Mouse (Mus musculus) heart, adult 2 months (tissue): Measurements from ENCODE around the gene Slc22a15.

Source experiments
- CTCF ChIP-seq: fragments of 200-600 bp; IDR thresholded peaks from 2 replicates; pipeline ENCODE4 v1.8.1; 2022; ENCODE audit warnings: antibody characterized with exemption, mild to moderate bottlenecking, moderate library complexity
- EP300 ChIP-seq: fragments of 200-500 bp; IDR thresholded peaks from 2 replicates; pipeline ENCODE4 v1.6.1; 2011; ENCODE audit warnings: low read depth, low read length, control low read depth; ENCODE audit not compliant: insufficient read depth
- POLR2A ChIP-seq: fragments of 200-500 bp; IDR thresholded peaks from 2 replicates; pipeline ENCODE4 v1.6.1; 2011; ENCODE audit warnings: mild to moderate bottlenecking, low read depth, low read length, control low read depth; ENCODE audit not compliant: insufficient read depth

DNA sequence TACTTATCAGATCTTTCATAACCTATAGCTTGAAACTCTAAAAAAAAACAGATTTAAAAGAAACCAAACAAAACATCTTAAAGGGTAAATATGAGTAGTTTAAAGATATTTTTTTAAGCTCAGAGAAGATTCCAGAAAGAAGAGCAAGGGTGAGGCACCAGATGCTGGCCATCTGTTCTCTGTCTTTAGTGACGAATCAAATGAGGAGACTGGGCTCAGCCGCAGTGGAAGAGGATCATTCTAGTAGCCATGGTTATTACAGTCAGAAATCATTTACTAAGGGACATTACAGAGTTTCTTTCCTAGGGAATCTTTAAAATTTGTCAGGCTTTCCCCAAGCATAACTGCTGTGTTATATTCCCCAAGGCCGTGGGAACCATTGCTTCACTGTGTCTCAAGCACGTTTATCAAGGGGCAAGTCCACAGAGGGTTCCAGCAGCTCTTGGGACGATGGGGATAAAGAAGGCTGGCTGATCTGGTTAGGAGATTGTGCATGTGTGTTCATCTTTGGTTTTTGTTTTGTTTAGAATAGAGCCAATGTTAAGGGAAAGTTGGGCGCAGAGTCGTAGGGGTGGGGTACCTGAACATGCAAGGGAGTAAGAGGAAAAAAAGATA, 51.1 kb downstream of the Slc22a15 start:
- no peak for TF ChIP-seq CTCF
- TF ChIP-seq POLR2A: no peak
- TF ChIP-seq EP300: no peak
